Mouse (Mus musculus) heart, embryonic 13.5 days (tissue): ENCODE measurements around the gene Mterf1a. TPM values are rescaled to one million over a fixed set of nuclear protein-coding genes. Genes with fewer than 3 reads are reported as not detected.

Source experiments
- polyA plus RNA-seq: library from polyadenylated mRNA; unstranded; fragments of >200 nt; fragmentation: Nextera tagmentation; extraction: Ambion mirVana; gene quantifications from 2 replicates; pipeline ENCODE4 v1.2.1, GENCODE M21; 2015

Gene Mterf1a
- polyA plus RNA-seq, 1 experiment from 2014 or later, result 5.2 TPM

Other genes starting within 250 kb of the Mterf1a start
- not detected in 2 replicates for gene Tmbim7, start 242.8 kb downstream of the Mterf1a start, polyA plus RNA-seq
- 55.7 and 60.8 TPM in 2 replicates for gene Gatad1, start 236.7 kb downstream of the Mterf1a start, polyA plus RNA-seq
- gene Ankib1, start 91.0 kb downstream of the Mterf1a start, polyA plus RNA-seq, result 6.0 and 6.1 TPM in 2 replicates
- 33.2 and 35.9 TPM in 2 replicates for gene Krit1, start 90.7 kb downstream of the Mterf1a start, polyA plus RNA-seq
- gene Lrrd1, start 48.8 kb downstream of the Mterf1a start, polyA plus RNA-seq, result 0.23 and 0.27 TPM in 2 replicates
- 95.5 and 96.5 TPM in 2 replicates for gene Akap9, start 34.1 kb upstream of the Mterf1a start, polyA plus RNA-seq
- gene Cyp51, start 210.8 kb upstream of the Mterf1a start, polyA plus RNA-seq, result 32.8 and 33.1 TPM in 2 replicates